Mouse (Mus musculus) kidney, embryonic 14.5 days (tissue): ENCODE data around the gene Srsf12. TPM values are rescaled to one million over a fixed set of nuclear protein-coding genes. Genes with fewer than 3 reads are reported as not detected.

Experiments used
- ATAC-seq: fragments of 200-750 bp; cut with Nextera tagmentation; 2 replicates; pipeline ENCODE4 v1.8.0; 2017; ENCODE audit warnings: moderate number of reproducible peaks, mild to moderate bottlenecking, moderate TSS enrichment, moderate library complexity; ENCODE audit not compliant: low FRiP score, low TSS enrichment
- H3K27ac ChIP-seq: fragments of 300-500 bp; sonication (generic); 2 replicates; pipeline ENCODE4 v1.5.1; 2014; ENCODE audit warnings: low read depth, mild to moderate bottlenecking, low read length, moderate library complexity, mixed read lengths
- H3K27me3 ChIP-seq: fragments of 300-500 bp; sonication (generic); 2 replicates; pipeline ENCODE4 v1.6.1; 2014; ENCODE audit warnings: mild to moderate bottlenecking, low read length; ENCODE audit not compliant: control insufficient read depth, insufficient read depth
- H3K36me3 ChIP-seq: fragments of 300-500 bp; sonication (generic); 2 replicates; pipeline ENCODE4 v1.6.1; 2014; ENCODE audit warnings: low read length, mixed read lengths; ENCODE audit not compliant: control insufficient read depth, insufficient read depth
- H3K4me1 ChIP-seq: fragments of 300-500 bp; sonication (generic); 2 replicates; pipeline ENCODE4 v1.6.1; 2014; ENCODE audit warnings: low read length, mixed read lengths; ENCODE audit not compliant: control insufficient read depth, insufficient read depth
- H3K4me2 ChIP-seq: fragments of 300-500 bp; sonication (generic); replicated peaks from 2 replicates; pipeline ENCODE4 v1.6.1; 2014; ENCODE audit warnings: low read depth, mild to moderate bottlenecking, low read length
- H3K4me3 ChIP-seq: fragments of 300-500 bp; sonication (generic); 2 replicates; pipeline ENCODE4 v1.5.1; 2014; ENCODE audit warnings: mild to moderate bottlenecking, low read length
- H3K9ac ChIP-seq: fragments of 300-500 bp; sonication (generic); 2 replicates; pipeline ENCODE4 v1.6.1; 2014; ENCODE audit warnings: low read depth, mild to moderate bottlenecking, low read length, moderate library complexity
- H3K9me3 ChIP-seq: fragments of 300-500 bp; sonication (generic); 2 replicates; pipeline ENCODE4 v1.6.1; 2016; ENCODE audit warnings: low read length; ENCODE audit not compliant: control insufficient read depth
- WGBS: fragments of 180-500 bp; shearing (Covaris S2); extraction: QIAGEN DNeasy Blood & Tissue Kit; methylation state at CpG from one replicate; pipeline ENCODE4 v1.1.7; 2014; 5-methylcytosine and 5-hydroxymethylcytosine counted together
- polyA plus RNA-seq: library from polyadenylated mRNA; unstranded; fragments of >200 nt; fragmentation: Nextera tagmentation; extraction: Ambion mirVana; gene quantifications from 2 replicates; pipeline ENCODE4 v1.2.1, GENCODE M21; 2014

The Srsf12 gene
- polyA plus RNA-seq, 1 experiment from 2014 or later = 4.1 TPM

DNA sequence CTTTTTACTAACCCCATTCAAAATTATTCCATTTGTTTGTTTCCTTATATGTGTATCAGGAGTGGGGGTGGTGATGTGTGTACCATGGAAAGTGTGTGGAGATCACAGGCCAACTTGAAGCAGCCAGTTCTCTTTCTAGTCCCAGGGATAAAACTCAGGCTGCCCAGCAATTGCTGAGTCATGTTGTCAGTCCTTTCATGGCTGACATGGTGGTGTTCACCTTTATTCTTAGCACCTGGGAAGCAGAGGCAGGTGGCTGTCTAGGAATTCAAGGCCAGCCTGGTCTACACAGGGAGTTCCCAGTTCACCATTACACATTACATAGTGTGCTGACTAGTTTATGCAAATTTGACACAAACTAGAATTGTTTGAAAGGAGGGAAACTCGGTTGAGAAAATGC lies 54.1 kb downstream of the Srsf12 start:
- ATAC-seq = no peak
- H3K9me3 ChIP-seq = no peaks in the 10 kb centered on the region
- no peak overlapping the region for H3K9ac ChIP-seq
- no peaks in the 10 kb centered on the region for H3K36me3 ChIP-seq
- 97% methylated on average over 1 of the region's 1 CpGs for WGBS
- H3K27ac ChIP-seq = no peak overlapping the region
- no peak overlapping the region for H3K4me3 ChIP-seq
- H3K27me3 ChIP-seq = no peaks in the 10 kb centered on the region
- H3K4me1 ChIP-seq = no peaks in the 10 kb centered on the region
- H3K4me2 ChIP-seq = no peak overlapping the region

DNA sequence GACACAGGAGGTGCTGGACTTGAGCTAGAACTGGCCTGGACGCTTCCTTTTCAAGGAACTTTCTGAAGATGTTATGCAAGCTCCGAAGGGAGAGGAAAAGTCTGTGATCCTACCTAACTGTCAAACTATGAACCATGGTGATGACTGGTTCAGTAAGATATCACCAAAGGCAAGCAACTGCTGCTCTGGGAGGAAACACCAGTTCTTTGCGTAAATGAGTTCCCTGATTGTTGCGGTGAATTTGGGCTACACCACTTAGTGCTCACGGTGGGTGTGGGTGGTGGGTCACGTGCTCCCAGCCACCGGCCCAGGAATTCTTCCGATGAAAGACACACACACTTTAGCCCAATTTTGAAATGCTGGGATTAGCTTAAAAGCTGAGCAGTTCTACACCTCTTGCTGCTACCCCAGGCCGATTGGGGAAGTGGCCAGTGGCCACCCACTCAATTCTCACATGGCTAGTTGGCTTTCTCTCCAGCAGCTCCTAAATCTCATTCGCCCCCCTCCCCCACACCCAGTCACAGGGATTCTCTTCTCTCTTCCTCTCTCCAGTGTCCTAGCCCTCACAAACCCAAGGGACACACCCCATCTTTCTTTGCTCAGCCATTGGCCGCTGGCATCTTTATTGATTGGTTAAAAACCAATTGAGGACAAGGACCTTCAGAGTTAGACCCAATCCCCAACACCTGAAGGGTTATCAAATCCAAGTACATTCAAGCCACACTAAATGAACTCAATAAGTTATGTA lies 56.4 kb downstream of the Srsf12 start:
- no peaks in the 10 kb centered on the region for H3K36me3 ChIP-seq
- no peak for ATAC-seq
- H3K27me3 ChIP-seq = no peaks in the 10 kb centered on the region
- H3K4me2 ChIP-seq = no peak overlapping the region
- H3K4me1 ChIP-seq = no peaks in the 10 kb centered on the region
- no peaks in the 10 kb centered on the region for H3K9me3 ChIP-seq
- WGBS = 89% methylated on average over 11 of the region's 11 CpGs
- H3K27ac ChIP-seq = no peak overlapping the region
- no peak overlapping the region for H3K4me3 ChIP-seq
- H3K9ac ChIP-seq = no peak overlapping the region

DNA sequence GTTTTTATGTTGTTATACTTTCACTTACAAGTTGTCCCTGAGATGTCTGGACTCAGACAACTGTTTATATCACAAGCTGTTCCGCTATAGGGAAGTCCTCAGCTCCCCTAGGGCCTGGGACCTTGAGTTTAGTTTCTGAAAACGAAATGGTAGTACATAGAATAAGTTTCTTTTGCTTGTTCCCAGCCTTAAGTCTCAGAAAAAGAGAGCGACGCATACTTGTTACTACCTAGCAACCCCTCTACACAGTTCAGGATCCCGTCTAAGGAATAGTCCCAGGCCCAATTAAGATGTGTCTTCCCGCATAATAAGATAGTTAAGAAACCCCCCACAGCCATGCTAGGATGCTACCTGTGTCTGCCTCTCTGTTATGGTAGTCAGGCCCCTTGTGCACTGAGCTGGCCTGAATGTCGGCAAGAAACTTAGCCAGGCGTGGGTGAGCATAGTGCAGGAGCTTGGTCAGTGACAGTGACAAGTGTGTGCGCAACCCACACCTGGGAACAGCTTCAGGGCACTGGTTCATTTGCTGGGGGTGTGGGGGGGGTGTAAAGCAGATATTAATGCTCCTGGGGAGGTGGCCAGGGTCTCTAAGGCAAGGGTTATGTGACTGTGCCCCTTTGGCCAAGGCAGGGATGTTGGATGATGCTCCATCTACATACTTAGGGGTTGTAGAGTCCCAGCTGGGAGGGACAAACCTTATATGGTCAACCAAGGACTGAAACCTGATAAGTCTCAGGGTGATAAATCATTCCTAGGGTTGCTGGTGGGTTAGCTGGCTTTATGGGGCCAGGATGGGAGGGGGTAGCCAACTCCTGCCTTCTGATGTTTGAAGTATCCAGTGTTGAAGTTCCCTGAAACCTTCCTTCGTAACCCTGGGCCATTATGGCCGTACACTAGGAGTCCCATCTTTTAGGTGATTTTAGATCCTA lies 61.9 kb downstream of the Srsf12 start:
- no peak overlapping the region for H3K9ac ChIP-seq
- no peak overlapping the region for H3K4me2 ChIP-seq
- H3K4me1 ChIP-seq = 0 out of 2 replicates have a peak, but pooled peaks cover 3% of the 10 kb centered on the region
- peak; percentile 79 for ATAC-seq
- WGBS = 60% methylated on average over 11 of the region's 11 CpGs
- H3K4me3 ChIP-seq = no peak overlapping the region
- no peaks in the 10 kb centered on the region for H3K9me3 ChIP-seq
- H3K36me3 ChIP-seq = no peaks in the 10 kb centered on the region
- H3K27ac ChIP-seq = no peak overlapping the region
- no peaks in the 10 kb centered on the region for H3K27me3 ChIP-seq

DNA sequence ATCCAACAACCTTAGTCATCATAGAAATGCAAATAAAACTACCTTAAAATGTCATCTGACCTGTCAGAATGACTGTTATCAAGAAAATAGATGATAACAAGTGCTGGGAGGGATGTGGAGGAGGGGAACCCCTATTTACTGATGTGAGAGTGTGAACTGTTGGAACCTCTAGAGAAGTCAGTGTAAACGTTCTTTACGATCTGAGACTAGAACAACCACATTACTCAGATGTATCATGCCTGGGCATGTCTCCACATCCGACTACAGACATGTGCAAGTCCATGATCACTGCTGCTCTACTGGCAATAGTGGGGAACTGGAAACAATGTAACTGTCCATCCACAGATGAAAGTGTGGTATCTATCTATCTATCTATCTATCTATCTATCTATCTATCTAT lies 64.6 kb downstream of the Srsf12 start:
- 48% methylated on average over 3 of the region's 3 CpGs for WGBS
- no peak for ATAC-seq
- no peaks in the 10 kb centered on the region for H3K9me3 ChIP-seq
- 0 out of 2 replicates have a peak, but pooled peaks cover 3% of the 10 kb centered on the region for H3K4me1 ChIP-seq
- H3K4me3 ChIP-seq = no peak overlapping the region
- no peak overlapping the region for H3K4me2 ChIP-seq
- H3K36me3 ChIP-seq = no peaks in the 10 kb centered on the region
- H3K27me3 ChIP-seq = no peaks in the 10 kb centered on the region
- H3K9ac ChIP-seq = no peak overlapping the region
- H3K27ac ChIP-seq = no peak overlapping the region

DNA sequence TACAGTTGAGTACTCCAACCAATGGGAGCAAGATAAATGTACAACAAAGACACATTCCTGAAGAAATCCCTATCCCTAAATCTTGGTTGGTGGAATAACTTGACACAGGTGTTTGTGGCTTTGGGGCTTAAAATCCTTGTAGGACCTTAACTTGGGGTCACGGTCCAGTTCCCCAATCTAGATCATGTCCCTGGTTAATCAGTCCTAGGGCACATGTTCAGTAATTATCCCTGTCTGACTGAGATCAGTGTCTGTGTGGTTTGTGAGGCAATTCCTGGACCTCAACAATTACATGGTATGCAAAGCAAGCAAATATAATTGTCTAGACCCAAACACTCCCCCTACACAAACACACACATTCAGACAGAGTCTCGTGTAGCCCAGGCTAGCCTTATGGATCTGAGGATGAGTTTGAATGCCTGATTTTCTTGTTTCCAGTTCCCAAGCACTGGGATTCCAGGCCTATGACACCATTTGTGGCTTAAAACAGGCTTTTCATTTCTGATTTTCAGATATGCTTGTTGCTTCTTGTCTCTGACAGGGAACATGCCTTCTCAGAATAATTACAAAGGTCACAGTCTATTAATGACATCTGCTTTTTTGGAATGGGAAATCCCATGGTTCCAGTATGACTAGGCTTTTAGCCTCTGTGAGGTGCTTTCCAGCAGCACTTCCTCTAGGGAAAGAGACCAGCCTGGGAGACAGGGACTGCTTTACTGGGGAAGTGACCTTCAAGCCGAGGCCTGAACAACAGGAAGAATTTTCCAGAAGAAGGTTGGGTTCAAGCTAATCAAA lies 73.3 kb downstream of the Srsf12 start:
- no peak for ATAC-seq
- no peak overlapping the region for H3K4me2 ChIP-seq
- H3K27ac ChIP-seq = no peak overlapping the region
- H3K36me3 ChIP-seq = no peaks in the 10 kb centered on the region
- H3K27me3 ChIP-seq = no peaks in the 10 kb centered on the region
- H3K4me3 ChIP-seq = no peak overlapping the region
- H3K9me3 ChIP-seq = no peaks in the 10 kb centered on the region
- no peaks in the 10 kb centered on the region for H3K4me1 ChIP-seq
- H3K9ac ChIP-seq = no peak overlapping the region
- 80% methylated on average over 3 of the region's 3 CpGs for WGBS

Other genes starting within 250 kb of the Srsf12 start
- 14.5 and 21.1 TPM in 2 replicates for gene Rragd, start 226.0 kb upstream of the Srsf12 start, polyA plus RNA-seq
- gene Ube2j1, start 177.6 kb upstream of the Srsf12 start, polyA plus RNA-seq = 34.4 and 43.6 TPM in 2 replicates
- not detected in 2 replicates for gene Gabrr2, start 146.0 kb upstream of the Srsf12 start, polyA plus RNA-seq
- not detected in 2 replicates for gene Gabrr1, start 76.5 kb upstream of the Srsf12 start, polyA plus RNA-seq
- 0.70 and 1.1 TPM in 2 replicates for gene Pm20d2, start 19.3 kb upstream of the Srsf12 start, polyA plus RNA-seq
- gene Pnrc1, start 81.2 kb downstream of the Srsf12 start, polyA plus RNA-seq = 99.0 and 113 TPM in 2 replicates
- 22.4 and 26.7 TPM in 2 replicates for gene Rngtt, start 101.3 kb downstream of the Srsf12 start, polyA plus RNA-seq